ENCODE assay signal across 16 mouse cellular contexts in the genomic region with DNA sequence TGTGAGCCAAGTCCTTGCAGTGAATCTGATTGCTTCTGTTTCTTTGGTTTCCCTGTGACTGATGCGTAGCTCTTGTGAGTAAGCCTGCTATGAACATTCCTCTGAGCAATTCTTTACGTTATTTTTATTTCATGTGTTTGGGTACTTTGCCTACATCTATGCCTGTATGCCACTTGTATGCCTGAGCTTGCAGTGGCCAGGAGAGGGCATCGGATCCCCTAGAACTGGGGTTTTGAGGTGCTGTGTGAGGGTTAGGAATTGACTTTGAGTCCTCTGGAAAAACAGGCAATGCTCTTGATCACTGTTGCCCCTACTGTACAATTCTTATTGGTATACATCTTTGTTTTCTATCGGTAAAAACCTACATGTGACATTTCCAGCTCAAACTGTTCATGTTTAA. TPM values are rescaled to one million over a fixed set of nuclear protein-coding genes. Genes with fewer than 3 reads are reported as not detected.
A peak's percentile ranks its signal among the peaks of the same experiment; 100 is the strongest.
DNase-seq lines count a peak whose midpoint lies in the region; ATAC-seq and TF ChIP-seq lines count a peak whose summit lies in the region.
"Had no signal": no experiment of that assay in that cellular context is flagged by ENCODE, and none has a peak within 500 bp of the region (broad histone marks: within the 10 kb centered on the region; RNA-seq: fewer than 3 reads in every experiment).

No protein-coding gene starts in this region.

- H3K4me1 ChIP-seq in cerebellum, adult 2 months (ENCODE audit: control insufficient read depth, insufficient read depth, low read length) = no peaks in the 10 kb centered on the region
- H3K4me1 ChIP-seq in kidney, adult 2 months (ENCODE audit: control insufficient read depth, insufficient read depth, low read length) = no peaks in the 10 kb centered on the region
- H3K4me1 ChIP-seq in lung, postnatal 0 days (ENCODE audit: insufficient read depth, low read depth, low read length) = no peaks in the 10 kb centered on the region
- H3K4me1 ChIP-seq: liver, embryonic 15.5 days; megakaryocyte, embryonic 14.5 days had no signal

- peak; percentile 45; the same call in 1 of the 2 replicates for TF ChIP-seq CTCF in cerebellum, adult 2 months (IDR thresholded peaks at IDR 0.05; ENCODE audit: borderline replicate concordance, insufficient read depth, low read depth, low read length)
- TF ChIP-seq CTCF in kidney, adult 2 months (conservative IDR thresholded peaks at IDR 0.05; ENCODE audit: insufficient read depth, insufficient read length, low read depth, low read length) = 0 out of 2 replicates have a peak, but pooled peaks have one; percentile 5
- TF ChIP-seq CTCF in lung, postnatal 0 days (IDR thresholded peaks at IDR 0.05) = peak; percentile 38; the same call in 1 of the 2 replicates

- no peak overlapping the region for H3K4me2 ChIP-seq in lung, postnatal 0 days (replicated peaks; ENCODE audit: low read depth, low read length)
- H3K4me2 ChIP-seq: liver, embryonic 15.5 days had no signal

- H3K4me3 ChIP-seq in cerebellum, adult 2 months (replicated peaks; ENCODE audit: insufficient read depth, low read depth, low read length) = no peak overlapping the region
- no peak overlapping the region for H3K4me3 ChIP-seq in kidney, adult 2 months (ENCODE audit: insufficient read depth, low read depth, low read length)
- no peak overlapping the region for H3K4me3 ChIP-seq in lung, postnatal 0 days (ENCODE audit: low read depth, low read length)
- H3K4me3 ChIP-seq: liver, embryonic 15.5 days; megakaryocyte, embryonic 14.5 days had no signal

- peaks cover 9% of the 10 kb centered on the region for H3K36me3 ChIP-seq in kidney, adult 2 months (ENCODE audit: control insufficient read depth, insufficient read depth, low read length)
- 0 out of 2 replicates have a peak, but pooled peaks cover 1% of the 10 kb centered on the region for H3K36me3 ChIP-seq in lung, postnatal 0 days (ENCODE audit: insufficient read depth, low read length)

- no peaks in the 10 kb centered on the region for H3K27me3 ChIP-seq in cerebellum, adult 2 months (ENCODE audit: control insufficient read depth, insufficient read depth, low read length)
- no peaks in the 10 kb centered on the region; the same call in 1 of the 2 replicates for H3K27me3 ChIP-seq in kidney, adult 2 months (replicated peaks; ENCODE audit: control insufficient read depth, insufficient read depth, low read length)
- H3K27me3 ChIP-seq in lung, postnatal 0 days (replicated peaks; ENCODE audit: insufficient read depth, low read length) = no peaks in the 10 kb centered on the region
- H3K27me3 ChIP-seq: liver, embryonic 15.5 days; megakaryocyte, embryonic 14.5 days had no signal

- 78% methylated on average over 4 of the region's 4 CpGs for WGBS in cerebellum, adult 2 months
- WGBS in kidney, adult 2 months = 96% methylated on average over 4 of the region's 4 CpGs
- WGBS in lung, postnatal 0 days = 84% methylated on average over 4 of the region's 4 CpGs

- no peak for ATAC-seq in cerebellum, adult (ENCODE audit: insufficient number of reproducible peaks, low FRiP score, low TSS enrichment)
- ATAC-seq in lung, postnatal 0 days = no peak
- ATAC-seq: activated CD4-positive, CD25-positive, alpha-beta regulatory T cell, adult 4 months; hindbrain, embryonic 16.5 days had no signal

- H3K27ac ChIP-seq in cerebellum, adult 2 months (ENCODE audit: insufficient read depth, low read length) = no peak overlapping the region
- no peak overlapping the region for H3K27ac ChIP-seq in kidney, adult 2 months (ENCODE audit: insufficient read depth, low read depth, low read length)
- H3K27ac ChIP-seq in lung, postnatal 0 days (ENCODE audit: low read length) = no peak overlapping the region
- H3K27ac ChIP-seq: liver, embryonic 15.5 days had no signal

- DNase-seq in cerebellum, adult 2 months = no peak
- no peak for DNase-seq in kidney, adult 2 months
- no peak for DNase-seq in kidney, adult 8-10 months
- no peak for DNase-seq in lung, postnatal 0 days (ENCODE audit: low spot score)
- DNase-seq in lung, postnatal 10 days = no peak
- DNase-seq in retina, postnatal 1 day = peak; percentile 3
- no peak for DNase-seq in gastrocnemius, postnatal 4 days (ENCODE audit: low spot score in 2 of 2)
- DNase-seq: embryo, embryonic 11 days; heart, adult 11 months; kidney, postnatal 14 days had no signal

- TF ChIP-seq EP300 in lung, postnatal 0 days (IDR thresholded peaks at IDR 0.05) = no peak

- no peak for TF ChIP-seq POLR2A in cerebellum, adult 2 months (IDR thresholded peaks at IDR 0.05; ENCODE audit: borderline replicate concordance, insufficient read depth, low read length)
- TF ChIP-seq POLR2A in kidney, adult 2 months (IDR thresholded peaks at IDR 0.05; ENCODE audit: low read depth, low read length) = no peak

- no peak overlapping the region for H3K9ac ChIP-seq in lung, postnatal 0 days (replicated peaks; ENCODE audit: low read depth)
- H3K9ac ChIP-seq: liver, embryonic 15.5 days had no signal

- H3K9me3 ChIP-seq in lung, postnatal 0 days (ENCODE audit: low read length) = no peaks in the 10 kb centered on the region
- H3K9me3 ChIP-seq: G1E; liver, embryonic 15.5 days; megakaryocyte, embryonic 14.5 days had no signal

RNA-seq across cellular contexts. Expression of a gene that starts 52.2 kb away (rescaled TPM):
- 91.2 and 94.7 TPM in 2 replicates for polyA plus RNA-seq in cerebellum, adult 2 months (2012; rRNA removed)
- polyA plus RNA-seq in kidney, adult 2 months (2012; rRNA removed) = 10.8 and 11.6 TPM in 2 replicates
- polyA plus RNA-seq in lung, postnatal 0 days (2015; fragmentation: Nextera tagmentation; extraction: Ambion mirVana) = 1.1 and 1.2 TPM in 2 replicates
- total RNA-seq in gastrocnemius, postnatal 4 days (2021) = 1 to 10 TPM; 4.4 to 6.6 TPM
